Mouse (Mus musculus) heart, adult 2 months (tissue): Measurements from ENCODE around the gene Depdc5. TPM values are rescaled to one million over a fixed set of nuclear protein-coding genes. Genes with fewer than 3 reads are reported as not detected.
"Not testable (repeated sequence)": the region's sequence is repeated elsewhere in the genome, so short reads cannot be mapped to it uniquely, and the experiment has no call there.

Experiments
- DNase-seq, 2 experiments: peaks; one replicate each; pipeline ENCODE4 v3.0.0; 2021
- H3K27ac ChIP-seq: fragments of 200-600 bp; 2 replicates; pipeline ENCODE4 v1.8.1; 2022
- H3K27me3 ChIP-seq: fragments of 200-500 bp; 2 replicates; pipeline ENCODE4 v1.6.1; 2012; ENCODE audit warnings: mild to moderate bottlenecking, low read length, inconsistent platforms, mixed read lengths; ENCODE audit not compliant: control insufficient read depth, insufficient read depth
- H3K36me3 ChIP-seq: fragments of 200-500 bp; 2 replicates; pipeline ENCODE4 v1.6.1; 2012; ENCODE audit warnings: low read length, inconsistent platforms; ENCODE audit not compliant: control insufficient read depth, insufficient read depth
- H3K4me1 ChIP-seq: fragments of 200-500 bp; 2 replicates; pipeline ENCODE4 v1.6.1; 2011; ENCODE audit warnings: low read length; ENCODE audit not compliant: control insufficient read depth, insufficient read depth
- H3K4me3 ChIP-seq: fragments of 200-600 bp; 2 replicates; pipeline ENCODE4 v1.8.1; 2022
- H3K79me2 ChIP-seq: fragments of 200-500 bp; replicated peaks from 2 replicates; pipeline ENCODE4 v1.6.1; 2012; ENCODE audit warnings: mild to moderate bottlenecking, inconsistent platforms, low read length, moderate library complexity, mixed read lengths; ENCODE audit not compliant: control insufficient read depth, insufficient read depth
- H3K9ac ChIP-seq: fragments of 200-500 bp; 2 replicates; pipeline ENCODE4 v1.6.1; 2012; ENCODE audit warnings: low read depth, mild to moderate bottlenecking, control low read depth, inconsistent platforms, low read length, mixed read lengths
- CTCF ChIP-seq: fragments of 200-600 bp; IDR thresholded peaks from 2 replicates; pipeline ENCODE4 v1.8.1; 2022; ENCODE audit warnings: antibody characterized with exemption, mild to moderate bottlenecking, moderate library complexity
- EP300 ChIP-seq: fragments of 200-500 bp; IDR thresholded peaks from 2 replicates; pipeline ENCODE4 v1.6.1; 2011; ENCODE audit warnings: low read depth, low read length, control low read depth; ENCODE audit not compliant: insufficient read depth
- POLR2A ChIP-seq: fragments of 200-500 bp; IDR thresholded peaks from 2 replicates; pipeline ENCODE4 v1.6.1; 2011; ENCODE audit warnings: mild to moderate bottlenecking, low read depth, low read length, control low read depth; ENCODE audit not compliant: insufficient read depth
- WGBS: fragments of 180-500 bp; shearing (Covaris S2); methylation state at CpG from one replicate; pipeline ENCODE4 v1.1.7; 2018; 5-methylcytosine and 5-hydroxymethylcytosine counted together
- intact Hi-C: fragments of 180-260 bp; cut with DNase I; formaldehyde crosslinking; loops from one replicate; pipeline ENCODE4 v1.15.1; 2025
- polyA plus RNA-seq: library from polyadenylated mRNA; depleted of rRNA; stranded (reverse); fragments of >200 nt; gene quantifications from 2 replicates; pipeline ENCODE4 v1.2.3, GENCODE M21; 2012; rRNA removed
- total RNA-seq, 2 experiments: library from RNA; stranded (reverse); gene quantifications; 2 replicates each; pipeline ENCODE4 v1.2.3; 2021

The Depdc5 gene
- total and polyA plus RNA-seq, 3 experiments = 7.6 to 22.3 (median 17.5) TPM

DNA sequence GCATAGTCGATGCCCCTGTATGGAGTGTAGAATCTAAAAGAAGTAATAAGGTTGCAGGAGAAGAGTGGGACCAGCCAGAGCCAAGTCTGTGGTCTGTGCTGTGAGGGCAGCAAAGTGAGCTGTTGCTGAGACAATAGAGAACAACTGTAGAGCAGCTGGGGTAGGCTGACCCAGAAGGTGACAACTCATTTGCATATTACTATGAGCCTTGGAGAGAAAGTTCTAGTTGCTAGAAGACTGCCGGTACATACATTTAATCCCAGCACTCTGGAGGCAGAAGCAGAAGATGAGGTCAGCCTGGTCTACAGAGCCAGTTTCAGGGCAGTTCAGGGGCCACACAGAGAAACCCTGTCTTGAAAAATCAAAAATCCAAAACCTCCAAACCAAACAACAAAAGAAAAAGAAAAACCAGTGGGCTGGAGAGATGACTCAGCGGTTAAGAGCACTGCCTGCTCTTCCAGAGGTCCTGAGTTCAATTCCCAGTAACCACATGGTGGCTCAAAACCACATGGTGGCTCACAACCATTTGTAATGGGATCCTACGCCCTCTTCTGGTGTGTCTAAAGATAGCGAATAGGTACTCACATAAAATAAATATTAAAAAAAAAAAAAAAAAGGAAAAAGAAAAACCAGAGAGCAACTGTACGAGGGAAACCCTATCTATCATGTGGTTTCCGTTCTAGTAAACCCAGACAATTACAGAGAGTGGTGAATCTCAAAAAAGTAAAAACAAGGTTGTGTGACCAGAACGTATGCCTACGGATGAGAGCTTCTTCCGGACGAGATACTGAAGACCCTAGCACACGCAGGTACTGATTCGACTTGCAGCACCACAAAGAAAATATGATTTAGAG is 175.4 kb downstream of the Depdc5 start:
- intact Hi-C loops = loop anchor here (1.0 kb wide), 1 partner anchor 104 kb away; no protein-coding TSS in a partner anchor
- Histone ChIP-seq H3K79me2 (no peaks in the 10 kb centered on the region), H3K36me3 (no peaks in the 10 kb centered on the region), H3K27me3 (no peaks in the 10 kb centered on the region), H3K9ac (no peak overlapping the region), H3K4me1 (peaks cover 1% of the 10 kb centered on the region; the same call in 1 of the 2 replicates), H3K27ac (no peak overlapping the region), H3K4me3 (no peak overlapping the region)
- 33% methylated on average over 13 of the region's 13 CpGs for WGBS
- TF ChIP-seq CTCF (no peak), POLR2A (no peak), EP300 (no peak)
- DNase-seq = no peak

DNA sequence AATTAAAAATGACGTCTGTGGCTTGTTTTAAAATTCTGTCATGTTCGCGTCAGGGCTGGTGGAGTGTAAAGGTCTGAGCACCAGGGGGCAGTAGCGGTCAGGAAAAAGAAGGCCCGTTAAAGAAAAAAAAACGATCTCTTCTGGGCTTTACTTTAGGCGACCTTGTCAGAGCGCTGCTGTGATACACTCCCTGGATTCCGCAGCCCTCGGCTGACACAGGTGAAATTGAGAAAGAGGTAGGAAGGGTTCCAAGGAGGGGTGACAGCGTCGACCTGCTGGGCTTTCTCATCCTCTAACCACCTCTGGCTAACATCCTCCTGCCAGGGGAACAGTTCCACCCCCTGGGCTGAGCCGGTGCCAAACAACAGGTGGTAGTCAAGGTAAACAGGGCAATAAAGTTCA is 176.0 kb downstream of the Depdc5 start:
- H3K79me2 ChIP-seq = no peaks in the 10 kb centered on the region
- H3K4me1 ChIP-seq = peaks cover 1% of the 10 kb centered on the region; the same call in 1 of the 2 replicates
- TF ChIP-seq POLR2A (no peak), CTCF (peak; percentile 84), EP300 (no peak)
- no peak overlapping the region for H3K27ac ChIP-seq
- peak; percentile 51 to 78 for DNase-seq
- no peak overlapping the region for H3K4me3 ChIP-seq
- no peak overlapping the region for H3K9ac ChIP-seq
- 5% methylated on average over 13 of the region's 13 CpGs for WGBS
- H3K36me3 ChIP-seq = no peaks in the 10 kb centered on the region
- no peaks in the 10 kb centered on the region for H3K27me3 ChIP-seq
- intact Hi-C loops = loop anchor here (1.0 kb wide), 1 partner anchor 104 kb away; no protein-coding TSS in a partner anchor

DNA sequence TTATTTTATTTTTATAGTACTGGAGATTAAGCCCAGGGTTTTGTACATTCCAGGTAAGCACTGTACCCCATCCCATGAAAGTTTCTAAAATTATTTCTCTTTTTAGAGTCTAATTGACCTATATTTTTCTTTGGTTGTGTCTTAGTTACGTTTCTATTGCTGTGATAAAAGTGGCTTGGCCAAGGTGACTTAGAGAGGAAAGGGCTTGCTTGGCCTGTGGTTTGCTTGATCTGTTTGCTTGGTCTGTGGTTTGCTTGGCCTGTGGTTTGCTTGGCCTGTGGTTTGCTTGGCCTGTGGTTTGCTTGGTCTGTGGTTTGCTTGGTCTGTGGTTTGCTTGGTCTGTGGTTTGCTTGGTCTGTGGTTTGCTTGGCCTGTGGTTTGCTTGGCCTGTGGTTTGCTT is 177.2 kb downstream of the Depdc5 start:
- not testable (repeated sequence) for H3K4me3 ChIP-seq, DNase-seq, H3K4me1 ChIP-seq, H3K79me2 ChIP-seq, H3K27me3 ChIP-seq, H3K9ac ChIP-seq, H3K36me3 ChIP-seq, H3K27ac ChIP-seq
- WGBS = 78% methylated on average over 1 of the region's 1 CpGs
- intact Hi-C loops = loop anchor here (10.0 kb wide), 1 partner anchor 254 kb away; no protein-coding TSS in a partner anchor

DNA sequence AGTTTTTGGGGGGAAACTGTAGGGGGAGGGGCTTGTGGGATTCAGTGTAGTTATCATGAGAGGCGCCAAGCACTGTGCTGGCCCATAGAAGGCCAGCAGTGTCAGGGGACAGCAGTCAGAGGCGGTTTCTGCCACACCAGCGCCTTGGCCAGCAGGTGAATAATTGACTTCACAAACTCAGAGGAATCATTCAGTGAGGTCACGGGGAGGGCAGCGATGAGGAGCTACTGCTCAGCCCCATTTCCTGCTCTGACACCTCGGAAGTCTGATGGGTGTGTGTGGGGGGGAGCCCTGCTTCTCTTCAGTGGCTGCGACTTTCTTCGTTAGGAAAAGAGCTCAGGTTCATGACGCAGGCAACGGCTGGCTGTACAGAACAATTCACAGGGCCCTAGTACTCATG is 179.9 kb downstream of the Depdc5 start:
- TF ChIP-seq EP300 (no peak), CTCF (no peak), POLR2A (no peak)
- WGBS = 67% methylated on average over 10 of the region's 10 CpGs
- Histone ChIP-seq H3K36me3 (no peaks in the 10 kb centered on the region), H3K9ac (no peak overlapping the region), H3K79me2 (no peaks in the 10 kb centered on the region), H3K4me3 (no peak overlapping the region), H3K27ac (no peak overlapping the region), H3K4me1 (peaks cover 1% of the 10 kb centered on the region; the same call in 1 of the 2 replicates), H3K27me3 (peaks cover 2% of the 10 kb centered on the region)
- intact Hi-C loops = loop anchor here (10.0 kb wide), 1 partner anchor 251 kb away; no protein-coding TSS in a partner anchor
- no peak for DNase-seq

Other genes starting within 250 kb of the Depdc5 start
- gene Pisd, start 78.1 kb upstream of the Depdc5 start, total RNA-seq = 10 to 100 TPM; 23.4 to 29.4 TPM
- gene Pisd, start 78.1 kb upstream of the Depdc5 start, polyA plus RNA-seq = 39.9 and 48.3 TPM in 2 replicates
- gene Gm20671, start 36.6 kb upstream of the Depdc5 start, total RNA-seq = 1 to 10 TPM in 1 of 2 experiments, under 1 TPM in 1; 0.97 to 1.2 TPM
- 1.3 TPM in 1 of 2 replicates, not detected in the other for gene Gm20671, start 36.6 kb upstream of the Depdc5 start, polyA plus RNA-seq
- 1 to 10 TPM; 6.0 to 6.3 TPM for gene Prr14l, start 9.4 kb upstream of the Depdc5 start, total RNA-seq
- 3.4 and 4.0 TPM in 2 replicates for gene Prr14l, start 9.4 kb upstream of the Depdc5 start, polyA plus RNA-seq
- 100 to 1,000 TPM in 1 of 2 experiments, 10 to 100 TPM in 1; 75.4 to 106 TPM for gene Ywhah, start 155.1 kb downstream of the Depdc5 start, total RNA-seq
- gene Ywhah, start 155.1 kb downstream of the Depdc5 start, polyA plus RNA-seq = 82.2 and 114 TPM in 2 replicates
- under 1 TPM; 0.20 to 0.47 TPM for gene Slc5a1, start 240.5 kb downstream of the Depdc5 start, total RNA-seq
- 0.15 and 0.31 TPM in 2 replicates for gene Slc5a1, start 240.5 kb downstream of the Depdc5 start, polyA plus RNA-seq